Mouse (Mus musculus) thymus, adult 2 months (tissue): Measurements from ENCODE around the gene Pdcd10. TPM values are rescaled to one million over a fixed set of nuclear protein-coding genes. Genes with fewer than 3 reads are reported as not detected.

ENCODE experiments used
- DNase-seq: peaks from one replicate; pipeline ENCODE4 v3.0.0; 2021
- H3K27ac ChIP-seq: fragments of 200-500 bp; 2 replicates; pipeline ENCODE4 v1.5.1; 2012; ENCODE audit warnings: low read length, control low read depth; ENCODE audit not compliant: control insufficient read depth, insufficient read depth
- H3K27me3 ChIP-seq: fragments of 200-500 bp; 2 replicates; pipeline ENCODE4 v1.6.1; 2012; ENCODE audit warnings: mild to moderate bottlenecking, low read length, moderate library complexity, mixed read lengths; ENCODE audit not compliant: control insufficient read depth, insufficient read depth
- H3K36me3 ChIP-seq: fragments of 200-500 bp; 2 replicates; pipeline ENCODE4 v1.6.1; 2012; ENCODE audit warnings: mild to moderate bottlenecking, low read length, moderate library complexity; ENCODE audit not compliant: control insufficient read depth, insufficient read depth
- H3K4me1 ChIP-seq: fragments of 200-500 bp; replicated peaks from 2 replicates; pipeline ENCODE4 v1.6.1; 2012; ENCODE audit warnings: low read length; ENCODE audit not compliant: control insufficient read depth, insufficient read depth
- H3K4me3 ChIP-seq: fragments of 200-500 bp; 2 replicates; pipeline ENCODE4 v1.5.1; 2012; ENCODE audit warnings: mild to moderate bottlenecking, low read length, control low read depth, moderate library complexity; ENCODE audit not compliant: control insufficient read depth, insufficient read depth
- CTCF ChIP-seq: fragments of 200-500 bp; IDR thresholded peaks from 2 replicates; pipeline ENCODE4 v1.5.1; 2012; ENCODE audit warnings: mild to moderate bottlenecking, control low read depth, low read length, moderate library complexity, borderline replicate concordance; ENCODE audit not compliant: control insufficient read depth, poor library complexity, insufficient read depth; ENCODE audit errors: extremely low read depth
- POLR2A ChIP-seq: fragments of 200-500 bp; IDR thresholded peaks from 2 replicates; pipeline ENCODE4 v1.6.1; 2012; ENCODE audit warnings: mild to moderate bottlenecking, low read length, control low read depth, moderate library complexity; ENCODE audit not compliant: control insufficient read depth, poor library complexity, insufficient read depth; ENCODE audit errors: extremely low read depth
- WGBS: fragments of 180-500 bp; shearing (Covaris S2); methylation state at CpG from one replicate; pipeline ENCODE4 v1.1.7; 2018; 5-methylcytosine and 5-hydroxymethylcytosine counted together
- polyA plus RNA-seq: library from polyadenylated mRNA; depleted of rRNA; stranded (reverse); fragments of >200 nt; gene quantifications from 2 replicates; pipeline ENCODE4 v1.2.3, GENCODE M21; 2012

The Pdcd10 gene
- polyA plus RNA-seq, 1 experiment = 10.4 TPM

- H3K27me3 ChIP-seq = no peaks in the 10 kb centered on the region
- no peaks in the 10 kb centered on the region for H3K4me1 ChIP-seq
- H3K27ac ChIP-seq = no peak overlapping the region
- peaks cover 45% of the 10 kb centered on the region for H3K36me3 ChIP-seq
- 96% methylated on average over 2 of the region's 2 CpGs for WGBS
- DNase-seq = no peak
- no peak overlapping the region for H3K4me3 ChIP-seq
- TF ChIP-seq POLR2A (no peak), CTCF (no peak)
Measured at GRCm38 (mm10) chr3:75521314-75521713, 35.3 kb downstream of the Pdcd10 start.

- TF ChIP-seq POLR2A = no peak
- TF ChIP-seq CTCF = no peak
- peaks cover 37% of the 10 kb centered on the region for H3K36me3 ChIP-seq
- H3K27ac ChIP-seq = no peak overlapping the region
- no peaks in the 10 kb centered on the region for H3K4me1 ChIP-seq
- whole genome bisulfite sequencing = 76% methylated on average over 7 of the region's 7 CpGs
- peak; percentile 75 for DNase-seq
- H3K4me3 ChIP-seq = no peak overlapping the region
- no peaks in the 10 kb centered on the region for H3K27me3 ChIP-seq
Measured at GRCm38 (mm10) chr3:75517631-75518250, 38.9 kb downstream of the Pdcd10 start.

GRCm38 (mm10) chr3:75498961-75499960, 57.4 kb downstream of the Pdcd10 start:
- no peaks in the 10 kb centered on the region for H3K27me3 ChIP-seq
- no peaks in the 10 kb centered on the region for H3K4me1 ChIP-seq
- TF ChIP-seq POLR2A (no peak), CTCF (no peak)
- no peaks in the 10 kb centered on the region for H3K36me3 ChIP-seq
- WGBS = 41% methylated on average over 7 of the region's 7 CpGs
- no peak overlapping the region for H3K27ac ChIP-seq
- peak; percentile 11 for DNase-seq
- H3K4me3 ChIP-seq = no peak overlapping the region

GRCm38 (mm10) chr3:75492913-75493312, 63.7 kb downstream of the Pdcd10 start:
- no peak for TF ChIP-seq POLR2A
- TF ChIP-seq CTCF = no peak
- no peak for DNase-seq
- no peak overlapping the region for H3K27ac ChIP-seq
- H3K36me3 ChIP-seq = no peaks in the 10 kb centered on the region
- no peaks in the 10 kb centered on the region for H3K27me3 ChIP-seq
- WGBS = 97% methylated on average over 3 of the region's 3 CpGs
- no peaks in the 10 kb centered on the region for H3K4me1 ChIP-seq
- no peak overlapping the region for H3K4me3 ChIP-seq

- DNase-seq = no peak
- H3K4me3 ChIP-seq = no peak within 1 kb of the TSS
- no peaks in the 10 kb centered on the region for H3K27me3 ChIP-seq
- H3K27ac ChIP-seq = no peak within 1 kb of the TSS
- TF ChIP-seq POLR2A (no peak), CTCF (no peak)
- 77% methylated on average over 2 of the region's 2 CpGs for WGBS
- no peaks in the 10 kb centered on the region for H3K36me3 ChIP-seq
- no peaks in the 10 kb centered on the region for H3K4me1 ChIP-seq
Measured at GRCm38 (mm10) chr3:75482056-75482455, 74.6 kb downstream of the Pdcd10 start, which contains the start of gene Wdr49. Gene Wdr49, minus strand, starts transcription at chr3:75482156.

- TF ChIP-seq CTCF = no peak
- no peaks in the 10 kb centered on the region for H3K27me3 ChIP-seq
- H3K4me3 ChIP-seq = no peak overlapping the region
- DNase-seq = no peak
- H3K36me3 ChIP-seq = no peaks in the 10 kb centered on the region
- no peak overlapping the region for H3K27ac ChIP-seq
- WGBS = 93% methylated on average over 7 of the region's 7 CpGs
- no peaks in the 10 kb centered on the region for H3K4me1 ChIP-seq
Measured at GRCm38 (mm10) chr3:75475106-75475505, 81.5 kb downstream of the Pdcd10 start.
